Mouse (Mus musculus) small intestine, adult 2 months (tissue): ENCODE results near the gene Nfam1.

Experiments used
- CTCF ChIP-seq: fragments of 200-500 bp; IDR thresholded peaks from 2 replicates; pipeline ENCODE4 v1.5.1; 2012; ENCODE audit warnings: low read depth, mild to moderate bottlenecking, control low read depth, inconsistent platforms, low read length, moderate library complexity, mixed read lengths; ENCODE audit not compliant: insufficient replicate concordance, insufficient read length; ENCODE audit errors: extremely low read depth
- POLR2A ChIP-seq: fragments of 200-500 bp; IDR thresholded peaks from 2 replicates; pipeline ENCODE4 v1.6.1; 2012; ENCODE audit warnings: low read depth, mild to moderate bottlenecking, control low read depth, inconsistent platforms, low read length, moderate library complexity

DNA sequence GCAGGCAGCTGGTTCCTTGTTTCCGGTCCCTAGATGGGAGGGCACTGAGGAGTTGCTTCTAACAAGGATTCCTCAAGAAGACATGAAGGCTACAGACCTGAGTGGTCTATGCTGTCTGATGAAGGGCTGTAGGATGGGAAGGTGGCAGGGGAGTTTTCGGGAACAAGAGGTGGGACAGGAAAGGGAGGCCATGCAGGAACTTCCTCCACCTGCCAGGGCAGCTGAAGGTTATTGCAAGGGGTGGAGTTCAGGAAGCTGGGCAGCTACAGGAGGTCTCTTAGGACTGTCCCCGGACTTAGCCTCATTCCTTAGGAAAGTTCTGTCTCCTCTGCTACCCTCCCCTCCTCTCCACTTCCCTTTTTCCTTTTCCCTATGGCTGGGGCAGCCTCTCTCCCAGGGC lies 5.7 kb upstream of the Nfam1 start:
- no peak for TF ChIP-seq CTCF
- TF ChIP-seq POLR2A = no peak
